Mouse (Mus musculus): ENCODE measurements around the gene Nmur1. TPM values are rescaled to one million over a fixed set of nuclear protein-coding genes. Genes with fewer than 3 reads are reported as not detected.
A peak's percentile ranks its signal among the peaks of the same experiment; 100 is the strongest.
"Not testable (repeated sequence)": the region's sequence is repeated elsewhere in the genome, so short reads cannot be mapped to it uniquely, and the experiment has no call there.

Nmur1 gene
- total RNA-seq, 2 experiments from 2014 or later = not detected

- peak; percentile 99 for DNase-seq
Measured at GRCm38 (mm10) chr1:86358906-86359797, 66.9 kb downstream of the Nmur1 start, which contains the start of gene Ncl. Gene Ncl, minus strand, starts transcription at chr1:86359400.

- no peak for DNase-seq
Measured at GRCm38 (mm10) chr1:86358229-86358905, 67.7 kb downstream of the Nmur1 start.

GRCm38 (mm10) chr1:86354186-86354585 is 71.8 kb downstream of the Nmur1 start:
- DNase-seq = peak; percentile 37

GRCm38 (mm10) chr1:86350576-86350975 is 75.5 kb downstream of the Nmur1 start:
- no peak for DNase-seq

DNA sequence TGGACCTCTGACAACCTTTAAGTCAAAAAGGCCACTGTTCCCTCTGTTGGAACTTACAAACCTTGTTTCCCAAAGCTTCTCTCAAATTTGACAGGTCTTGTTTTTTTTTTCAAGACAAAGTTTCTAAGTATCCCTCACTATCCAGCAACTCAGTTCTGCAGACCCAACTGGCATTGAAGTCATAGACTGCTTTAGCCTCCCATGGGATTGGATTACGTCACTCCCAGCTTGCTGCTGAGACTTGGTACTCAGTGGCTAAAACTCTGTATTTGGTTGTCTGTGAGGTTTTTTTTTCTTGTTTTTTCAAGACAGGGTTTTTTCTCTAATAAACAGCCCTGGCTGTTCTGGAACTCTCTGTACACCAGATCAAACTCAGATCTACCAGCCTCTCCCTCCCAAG is 76.3 kb downstream of the Nmur1 start:
- peak; percentile 30 for DNase-seq

GRCm38 (mm10) chr1:86349201-86349600 is 76.8 kb downstream of the Nmur1 start:
- no peak for DNase-seq

GRCm38 (mm10) chr1:86348801-86349200 is 77.2 kb downstream of the Nmur1 start:
- no peak for DNase-seq

DNA sequence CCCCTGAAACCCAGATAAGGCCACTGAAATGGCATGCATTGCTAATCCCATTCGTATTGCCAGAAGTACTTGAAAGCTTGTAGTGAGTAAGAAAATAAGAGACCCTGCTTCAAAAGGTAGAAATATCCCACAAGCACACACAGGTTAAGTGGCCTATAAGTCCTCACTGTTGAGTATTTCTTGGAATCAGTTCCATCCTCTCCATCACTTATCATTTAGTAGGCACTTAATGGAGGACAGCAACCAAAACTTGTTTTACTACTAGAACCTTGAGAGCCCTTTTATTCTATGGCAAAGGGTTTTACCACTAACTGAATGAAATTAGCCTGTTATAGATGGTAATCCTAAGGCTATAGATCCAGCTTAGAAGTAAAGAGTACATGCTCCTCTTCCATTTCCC is 77.9 kb downstream of the Nmur1 start:
- no peak for DNase-seq

DNA sequence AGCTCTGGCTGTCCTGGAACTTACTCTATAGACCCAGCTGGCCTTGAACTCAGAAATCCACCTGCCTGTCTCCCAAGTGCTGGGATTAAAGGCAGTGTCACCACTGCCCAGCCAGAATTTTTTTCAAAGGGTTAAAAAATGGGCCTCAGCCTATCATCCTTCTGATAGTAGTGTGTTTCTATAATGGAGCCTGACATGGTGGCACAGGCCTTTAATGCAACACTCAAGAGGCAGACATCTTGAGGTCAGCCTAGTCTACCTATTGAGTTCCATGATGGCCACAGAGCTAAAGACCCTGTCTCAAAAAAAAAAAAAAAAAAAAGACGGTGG is 78.3 kb downstream of the Nmur1 start:
- DNase-seq = no peak

DNA sequence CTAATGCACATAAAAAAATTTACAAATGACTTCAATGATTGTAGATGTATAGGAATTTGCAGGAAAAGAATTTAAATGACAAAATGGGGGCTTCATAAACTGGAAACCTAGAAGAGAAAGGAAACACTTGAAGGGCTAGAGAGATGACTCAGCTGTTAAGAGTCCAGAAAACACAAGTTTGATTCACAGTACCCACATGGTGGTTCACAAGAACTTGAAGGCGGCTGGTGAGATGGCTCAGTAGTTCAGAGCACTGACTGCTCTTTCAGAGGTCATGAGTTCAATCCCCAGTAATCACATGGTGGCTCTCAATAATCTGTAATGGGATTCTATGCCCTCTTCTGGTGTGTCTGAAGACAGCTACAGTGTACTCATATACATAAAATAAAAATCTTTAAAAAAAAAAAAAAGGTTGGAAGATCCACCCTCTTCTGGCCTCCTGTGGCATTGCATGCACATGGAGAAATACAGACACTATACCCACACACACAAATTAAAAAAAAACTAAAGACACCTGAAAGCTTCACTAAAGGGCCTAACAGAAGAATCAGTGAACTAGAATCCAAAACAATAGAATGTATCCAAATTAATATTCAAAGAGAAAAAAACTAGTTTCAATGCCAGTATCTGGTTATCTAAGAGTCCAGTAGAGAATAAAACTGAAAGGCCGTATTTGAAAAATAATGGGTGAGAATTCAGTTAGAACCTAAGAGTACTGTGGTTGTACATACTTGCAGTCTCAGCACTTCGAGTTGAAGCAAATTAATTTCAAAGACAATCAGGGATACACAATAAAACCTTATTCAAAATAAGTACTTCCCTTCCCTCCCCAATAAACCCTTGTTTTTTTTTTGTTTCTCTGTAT is 78.9 kb downstream of the Nmur1 start:
- no peak for DNase-seq

DNA sequence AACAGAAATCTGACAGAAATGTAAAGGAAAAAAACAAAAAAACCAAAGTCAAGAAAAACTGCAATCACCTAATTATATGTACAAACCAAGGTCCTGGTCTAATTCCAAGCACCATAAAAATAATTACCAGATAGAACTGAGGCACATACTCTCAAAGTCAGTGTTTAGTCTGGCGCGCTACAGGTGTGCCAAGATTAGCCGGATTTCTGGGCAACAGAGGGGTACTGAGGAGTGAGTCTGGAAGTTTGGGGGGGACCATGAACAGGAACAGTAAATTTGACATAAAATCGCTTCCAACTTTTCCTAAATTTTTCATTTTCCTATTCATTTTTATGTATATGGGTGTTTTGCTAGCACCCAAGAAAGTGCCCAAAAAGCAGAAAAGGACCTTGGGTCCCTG is 80.1 kb downstream of the Nmur1 start:
- no peak for DNase-seq

DNA sequence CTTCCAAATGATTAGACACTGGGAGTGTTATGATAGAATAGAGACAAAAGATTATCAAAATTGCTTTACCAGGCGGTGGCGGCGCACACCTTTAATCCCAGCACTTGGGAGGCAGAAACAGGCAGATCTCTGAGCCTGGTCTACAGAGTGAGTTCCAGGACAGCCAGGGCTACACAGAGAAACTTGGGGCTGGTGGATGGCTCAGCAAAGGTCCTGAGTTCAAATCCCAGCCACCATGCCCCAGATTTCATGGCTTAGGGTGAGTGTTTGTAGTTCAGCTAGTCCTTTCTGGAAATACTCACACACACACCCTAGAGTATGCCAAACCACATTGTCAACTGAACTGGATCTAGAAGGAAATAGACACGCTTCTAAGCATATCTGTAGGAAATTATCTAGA is 81.0 kb downstream of the Nmur1 start:
- DNase-seq = no peak

- DNase-seq = no peak
Measured at GRCm38 (mm10) chr1:86343969-86344861, 81.8 kb downstream of the Nmur1 start.

DNA sequence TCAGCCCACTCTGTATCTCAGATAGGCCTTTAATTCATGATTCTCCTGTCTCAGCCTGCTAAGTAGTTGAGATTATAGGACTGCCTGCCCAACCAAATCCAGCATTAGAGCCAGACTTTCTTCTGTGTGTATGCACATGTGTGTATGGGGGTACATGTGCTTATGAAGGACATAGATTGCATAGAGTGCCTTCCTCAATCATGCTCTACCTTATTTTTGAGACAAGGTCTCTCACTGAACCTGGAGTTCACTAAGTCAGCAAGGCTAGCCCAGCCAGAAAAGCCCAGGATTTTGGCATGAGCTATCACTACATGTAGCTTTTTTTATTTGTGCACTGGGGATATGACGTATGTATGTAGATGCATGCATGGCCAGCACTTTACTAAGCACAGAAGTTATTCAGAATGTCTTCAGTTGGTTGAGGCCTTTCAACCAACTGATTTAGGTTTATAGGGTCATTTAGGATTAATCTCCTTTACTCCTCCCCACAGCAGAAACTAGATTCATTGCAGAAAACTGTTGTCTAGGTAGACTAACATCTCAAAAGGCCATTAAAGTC is 82.9 kb downstream of the Nmur1 start:
- no peak for DNase-seq

DNA sequence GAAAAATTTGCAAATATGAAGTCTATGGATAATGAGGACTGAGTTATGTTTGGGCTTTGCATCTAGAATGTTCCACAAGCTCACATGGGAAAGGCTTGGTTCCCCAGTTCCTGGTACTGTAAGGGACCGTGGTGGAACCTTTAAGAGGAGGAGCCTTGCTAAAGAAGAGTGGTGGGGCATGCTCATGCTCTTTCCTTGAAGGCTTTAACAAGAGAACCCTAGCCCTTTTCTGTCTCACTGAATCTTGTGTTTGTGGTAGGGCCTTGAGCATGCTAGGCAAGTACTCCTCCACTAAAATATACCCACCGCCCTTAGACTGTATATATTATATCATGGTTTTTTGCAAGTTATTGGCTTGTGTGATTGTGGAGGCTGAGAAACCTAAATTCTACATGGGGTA is 83.7 kb downstream of the Nmur1 start:
- DNase-seq = no peak

DNA sequence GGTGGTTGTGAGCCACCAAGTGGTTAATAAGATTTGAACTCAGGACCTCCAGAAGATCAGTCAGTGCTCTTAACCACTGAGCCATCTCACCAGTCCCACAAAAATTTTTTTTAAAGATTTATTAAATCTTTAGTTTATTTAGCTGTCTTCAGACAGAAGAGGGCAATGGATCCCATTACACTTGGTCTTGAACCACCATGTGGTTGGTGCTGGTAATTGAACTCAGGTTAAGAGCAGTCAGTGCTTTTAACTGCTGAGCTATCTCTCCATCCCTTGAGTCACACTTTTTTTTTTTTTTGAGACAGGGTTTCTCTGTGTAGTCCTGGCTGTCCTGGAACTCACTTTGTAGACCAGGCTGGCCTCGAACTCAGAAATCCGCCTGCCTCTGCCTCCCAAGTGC is 84.9 kb downstream of the Nmur1 start:
- DNase-seq = not testable (repeated sequence)

DNA sequence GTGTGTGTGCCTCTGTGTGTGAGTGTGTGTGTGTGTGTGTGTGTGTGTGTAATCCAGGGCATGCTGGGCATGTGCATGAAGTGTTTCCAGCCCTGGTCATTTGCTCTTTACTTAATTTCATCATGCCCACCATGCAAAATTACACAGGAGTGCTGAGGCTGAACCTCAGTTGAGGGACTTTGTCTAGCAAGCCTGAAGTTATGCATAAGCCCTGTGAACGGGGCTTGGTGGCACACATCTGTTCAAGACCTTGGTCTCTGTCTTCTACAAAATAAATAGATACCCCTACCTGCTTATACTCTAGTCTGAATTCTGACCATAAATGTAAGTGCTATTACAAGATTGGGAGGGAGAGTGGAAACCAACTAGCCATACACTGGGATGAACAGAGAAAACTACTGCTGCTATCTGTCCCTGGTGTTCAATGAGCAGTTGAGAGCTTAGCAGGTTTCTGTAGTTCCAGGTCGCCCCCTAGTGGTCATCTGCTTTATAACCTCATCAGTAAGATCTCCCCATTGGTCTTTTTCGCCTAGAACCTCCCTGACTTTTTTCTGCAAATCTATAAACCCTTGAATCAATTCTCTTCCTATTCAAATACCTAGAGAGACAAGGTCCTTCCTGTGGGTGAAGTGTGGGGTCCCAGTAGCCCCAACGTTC is 86.7 kb downstream of the Nmur1 start:
- peak; percentile 89 for DNase-seq

- DNase-seq = no peak
Measured at GRCm38 (mm10) chr1:86336330-86336729, 89.7 kb downstream of the Nmur1 start.

Data from adrenal gland, postnatal 10 days (tissue).